Mouse (Mus musculus) hindbrain, embryonic 13.5 days (tissue): ENCODE measurements around the gene Gm14406. TPM values are rescaled to one million over a fixed set of nuclear protein-coding genes. Genes with fewer than 3 reads are reported as not detected.

Experiments
- polyA plus RNA-seq: library from polyadenylated mRNA; unstranded; fragments of >200 nt; fragmentation: Nextera tagmentation; extraction: Ambion mirVana; gene quantifications from 2 replicates; pipeline ENCODE4 v1.2.1, GENCODE M21; 2015

Gm14406 gene
- polyA plus RNA-seq, 1 experiment from 2014 or later = not detected

Other genes with a start within 250 kb of the Gm14406 start
- 6.5 and 7.9 TPM in 2 replicates for gene Gm14418, start 179.9 kb downstream of the Gm14406 start, polyA plus RNA-seq
- 6.3 and 6.5 TPM in 2 replicates for gene Zfp970, start 113.5 kb downstream of the Gm14406 start, polyA plus RNA-seq
- gene Gm14403, start 80.0 kb downstream of the Gm14406 start, polyA plus RNA-seq = 3.2 and 4.2 TPM in 2 replicates
- gene Gm14322, start 181.1 kb upstream of the Gm14406 start, polyA plus RNA-seq = 5.2 and 7.2 TPM in 2 replicates